Mouse (Mus musculus): ENCODE data around the gene Sel1l3.

DNA sequence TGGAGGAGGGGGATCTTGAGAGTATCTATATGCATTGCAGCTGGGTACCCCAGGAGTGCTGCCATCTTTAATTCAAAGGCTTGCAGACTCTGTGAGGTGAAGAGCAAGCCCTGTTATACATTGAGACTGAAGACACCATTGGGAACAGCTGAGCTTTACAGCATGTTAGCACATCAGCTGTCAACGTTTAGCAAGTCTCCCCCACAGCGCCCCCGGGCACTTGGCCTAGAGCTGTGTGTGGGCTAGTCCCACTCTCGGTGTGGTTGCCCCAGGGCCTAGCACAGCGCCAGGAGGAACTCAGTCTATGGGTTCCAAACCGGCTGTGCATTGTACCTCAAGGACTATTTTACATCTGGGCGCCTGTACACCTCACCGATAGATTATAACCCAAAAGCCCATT lies 51.3 kb downstream of the Sel1l3 start:
- TF ChIP-seq POLR2A (IDR thresholded peaks at IDR 0.05; ENCODE audit: insufficient read depth, low read depth, low read length) (no peak), CTCF (IDR thresholded peaks at IDR 0.05) (no peak)
